Mouse (Mus musculus) CH12.LX (cell line): ENCODE results near the gene Prrg2. TPM values are rescaled to one million over a fixed set of nuclear protein-coding genes. Genes with fewer than 3 reads are reported as not detected.

Experiments used
- DNase-seq: peaks from one replicate; pipeline ENCODE4 v3.0.0-alpha.2; 2013; ENCODE audit errors: extremely low read depth
- H3K27ac ChIP-seq: 2 replicates; pipeline ENCODE4 v1.5.1; 2012; ENCODE audit warnings: low read depth, mild to moderate bottlenecking, control low read depth, moderate library complexity; ENCODE audit not compliant: insufficient read depth
- H3K27me3 ChIP-seq: replicated peaks from 2 replicates; pipeline ENCODE3; 2012; ENCODE audit warnings: inconsistent platforms
- H3K36me3 ChIP-seq, 2 experiments: replicated peaks in 1 of 2; 2 replicates each; pipeline versions ENCODE3 to v1.6.1; 2012; ENCODE audit warnings: inconsistent platforms in 1 of 2, low read length in 1 of 2, mild to moderate bottlenecking in 1 of 2, mixed read lengths in 1 of 2, moderate library complexity in 1 of 2; ENCODE audit not compliant: control insufficient read depth in 1 of 2, insufficient read depth in 1 of 2
- H3K4me1 ChIP-seq, 2 experiments: 2 replicates each; pipeline ENCODE4 v1.6.1; 2012; ENCODE audit warnings: inconsistent platforms in 1 of 2, moderate library complexity in 1 of 2; ENCODE audit not compliant: insufficient read depth in 2 of 2, control insufficient read depth in 1 of 2
- H3K4me2 ChIP-seq: 2 replicates; pipeline ENCODE4 v1.6.1; 2012; ENCODE audit warnings: low read depth, mild to moderate bottlenecking, control low read depth; ENCODE audit not compliant: poor library complexity, insufficient read depth, severe bottlenecking
- H3K4me3 ChIP-seq, 3 experiments: fragments of 150-350 bp in 1 of 3; sonication (generic) in 1 of 3; replicated peaks in 1 of 3; 2 replicates each; pipeline versions ENCODE3 to v1.5.1; 2011 to 2012; ENCODE audit warnings: low read depth in 2 of 3, low read length in 2 of 3, mild to moderate bottlenecking in 2 of 3, moderate library complexity in 2 of 3, control low read depth in 1 of 3, improper control_type of control experiment in 1 of 3, inconsistent platforms in 1 of 3, mixed read lengths in 1 of 3; ENCODE audit not compliant: poor library complexity in 1 of 3
- H3K79me2 ChIP-seq: replicated peaks from 2 replicates; pipeline ENCODE4 v1.6.1; 2012; ENCODE audit warnings: mild to moderate bottlenecking, moderate library complexity; ENCODE audit not compliant: control insufficient read depth, poor library complexity, insufficient read depth, severe bottlenecking; ENCODE audit errors: extremely low read depth
- H3K9ac ChIP-seq: 2 replicates; pipeline ENCODE4 v1.6.1; 2012; ENCODE audit warnings: low read depth, mild to moderate bottlenecking, control low read depth, moderate library complexity; ENCODE audit not compliant: insufficient read depth
- H3K9me3 ChIP-seq: replicated peaks from 2 replicates; pipeline ENCODE3; 2012; ENCODE audit warnings: low read length, inconsistent platforms, mixed read lengths
- BHLHE40 ChIP-seq: IDR thresholded peaks from 2 replicates; pipeline ENCODE4 v1.6.1; 2011; ENCODE audit warnings: mild to moderate bottlenecking, low read depth, low read length, improper control_type of control experiment
- CHD1 ChIP-seq: IDR thresholded peaks from 2 replicates; pipeline ENCODE4 v1.6.1; 2012; ENCODE audit warnings: low read depth, low read length, improper control_type of control experiment, inconsistent platforms
- CHD2 ChIP-seq: IDR thresholded peaks from 2 replicates; pipeline ENCODE4 v1.6.1; 2011; ENCODE audit warnings: low read length, improper control_type of control experiment
- E2F4 ChIP-seq: IDR thresholded peaks from 2 replicates; pipeline ENCODE4 v1.6.1; 2011; ENCODE audit warnings: low read depth, low read length, improper control_type of control experiment; ENCODE audit not compliant: insufficient replicate concordance
- EP300 ChIP-seq: IDR thresholded peaks from 2 replicates; pipeline ENCODE4 v1.6.1; 2011; ENCODE audit warnings: low read length, improper control_type of control experiment
- GABPA ChIP-seq: IDR thresholded peaks from 2 replicates; pipeline ENCODE4 v1.6.1; 2012; ENCODE audit warnings: low read depth, low read length, improper control_type of control experiment, inconsistent platforms; ENCODE audit not compliant: insufficient replicate concordance
- HCFC1 ChIP-seq: IDR thresholded peaks from 2 replicates; pipeline ENCODE4 v1.6.1; 2012; ENCODE audit warnings: low read depth, mild to moderate bottlenecking, inconsistent platforms, low read length, improper control_type of control experiment
- JUND ChIP-seq: conservative IDR thresholded peaks from 2 replicates; pipeline ENCODE4 v1.6.1; 2011; ENCODE audit warnings: low read depth, low read length, improper control_type of control experiment
- MAFK ChIP-seq: IDR thresholded peaks from 2 replicates; pipeline ENCODE4 v1.6.1; 2011; ENCODE audit warnings: low read length, improper control_type of control experiment; ENCODE audit not compliant: insufficient replicate concordance
- MAX ChIP-seq: IDR thresholded peaks from 2 replicates; pipeline ENCODE4 v1.6.1; 2011; ENCODE audit warnings: low read length, improper control_type of control experiment
- MXI1 ChIP-seq: IDR thresholded peaks from 2 replicates; pipeline ENCODE4 v1.6.1; 2011; ENCODE audit warnings: mild to moderate bottlenecking, low read depth, low read length, improper control_type of control experiment
- PAX5 ChIP-seq: IDR thresholded peaks from 2 replicates; pipeline ENCODE4 v1.6.1; 2012; ENCODE audit warnings: low read length, inconsistent platforms, mixed read lengths
- POLR2AphosphoS2 ChIP-seq: IDR thresholded peaks from 2 replicates; pipeline ENCODE4 v1.6.1; 2011; ENCODE audit warnings: low read depth, low read length, improper control_type of control experiment
- RAD21 ChIP-seq: IDR thresholded peaks from 2 replicates; pipeline ENCODE4 v1.6.1; 2011; ENCODE audit warnings: low read depth, mild to moderate bottlenecking, low read length, improper control_type of control experiment, moderate library complexity
- RCOR1 ChIP-seq: conservative IDR thresholded peaks from 2 replicates; pipeline ENCODE4 v1.6.1; 2012; ENCODE audit warnings: low read depth, mild to moderate bottlenecking, inconsistent platforms, low read length, improper control_type of control experiment
- SIN3A ChIP-seq: IDR thresholded peaks from 2 replicates; pipeline ENCODE4 v1.6.1; 2012; ENCODE audit warnings: low read length, improper control_type of control experiment, inconsistent platforms
- UBTF ChIP-seq: IDR thresholded peaks from 2 replicates; pipeline ENCODE4 v1.6.1; 2012; ENCODE audit warnings: low read depth, mild to moderate bottlenecking, inconsistent platforms, low read length, improper control_type of control experiment, moderate library complexity
- USF1 ChIP-seq: IDR thresholded peaks from 2 replicates; pipeline ENCODE4 v1.6.1; 2014; ENCODE audit warnings: low read depth, mild to moderate bottlenecking, inconsistent platforms, low read length, improper control_type of control experiment
- USF2 ChIP-seq: conservative IDR thresholded peaks from 2 replicates; pipeline ENCODE4 v1.6.1; 2011; ENCODE audit warnings: low read depth, low read length, improper control_type of control experiment
- ZC3H11A ChIP-seq: IDR thresholded peaks from 2 replicates; pipeline ENCODE4 v1.6.1; 2012; ENCODE audit warnings: low read depth, mild to moderate bottlenecking, inconsistent platforms, low read length, improper control_type of control experiment
- ZKSCAN1 ChIP-seq: IDR thresholded peaks from 2 replicates; pipeline ENCODE4 v1.6.1; 2012; ENCODE audit warnings: low read depth, inconsistent platforms, low read length, improper control_type of control experiment, borderline replicate concordance
- ZNF384 ChIP-seq: IDR thresholded peaks from 2 replicates; pipeline ENCODE4 v1.6.1; 2012; ENCODE audit warnings: low read depth, low read length, improper control_type of control experiment, inconsistent platforms
- dilution Hi-C: fragments of 300-500 bp; cut with MboI; formaldehyde crosslinking; loops from 2 replicates; pipeline ENCODE4 v1.14.3; 2020; ENCODE audit warnings: low sequenced_read_pairs; ENCODE audit not compliant: extremely low pct_unique_long_range_greater_than_20kb, extremely low pct_ligation_motif_present
- in situ Hi-C: fragments of 300-500 bp; cut with MboI; formaldehyde crosslinking; loops from 3 replicates; pipeline ENCODE4 v1.14.3; 2019; ENCODE audit warnings: low sequenced_read_pairs, low pct_ligation_motif_present, low pct_unique_long_range_greater_than_20kb, mixed read lengths
- polyA plus RNA-seq: library from polyadenylated mRNA; unstranded; fragments of >175 nt; gene quantifications from 2 replicates; pipeline ENCODE4 v1.2.1, GENCODE M21; 2012; ENCODE audit warnings: low read depth; ENCODE audit not compliant: insufficient read length
- total RNA-seq, 2 experiments: library from RNA; depleted of rRNA; stranded (reverse); fragments of 300-350 nt in 1 of 2; fragments of >200 nt in 1 of 2; gene quantifications; 2 replicates each; pipeline ENCODE4 v1.2.3; 2012 to 2014

The Prrg2 gene
- total and polyA plus RNA-seq, 3 experiments: 6.7 to 7.2 (median 7.1) TPM

DNA sequence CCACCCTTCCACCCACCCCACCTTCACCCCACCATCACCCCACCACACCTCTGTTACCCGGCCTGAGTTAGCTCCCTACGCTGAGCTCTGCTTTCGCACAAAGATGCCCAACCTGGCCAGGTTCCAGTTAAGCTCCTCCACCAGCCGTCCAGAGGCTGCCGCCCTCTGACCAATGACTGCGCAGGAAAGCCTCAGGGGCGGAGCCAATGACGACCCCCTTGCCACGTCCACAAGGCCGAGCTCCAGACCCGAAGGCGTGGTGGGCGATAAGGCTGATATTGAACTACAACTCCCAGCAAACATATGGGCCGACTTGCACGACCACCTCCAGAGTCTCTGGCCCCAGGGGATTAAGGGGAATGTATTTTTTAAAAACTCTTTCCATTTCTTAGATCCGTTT lies 29.6 kb upstream of the Prrg2 start, which contains the start of gene Rcn3:
Gene Rcn3 (minus strand): TSS at position 174 of the 400 bp plus-strand sequence.
- no peak within 1 kb of the TSS for H3K27ac ChIP-seq
- no peak for DNase-seq
- H3K9ac ChIP-seq: no peak within 1 kb of the TSS
- no peaks in the 10 kb centered on the region for H3K9me3 ChIP-seq
- H3K4me3 ChIP-seq: no peak within 1 kb of the TSS
- H3K36me3 ChIP-seq: no peaks in the 10 kb centered on the region
- H3K4me1 ChIP-seq: peaks cover 3 to 16% of the 10 kb centered on the region in 2 experiments
- dilution Hi-C loops (no loop called here), in situ Hi-C loops (no loop called here)
- H3K79me2 ChIP-seq: no peaks in the 10 kb centered on the region
- H3K27me3 ChIP-seq: no peaks in the 10 kb centered on the region
- TF ChIP-seq EP300 (no peak), BHLHE40 (no peak), E2F4 (no peak), USF1 (no peak), UBTF (no peak), MAFK (no peak), ZNF384 (no peak), POLR2AphosphoS2 (no peak), ZKSCAN1 (no peak), JUND (no peak), CHD2 (no peak), CHD1 (no peak), SIN3A (no peak), PAX5 (no peak), HCFC1 (no peak)
- no peak within 1 kb of the TSS for H3K4me2 ChIP-seq

DNA sequence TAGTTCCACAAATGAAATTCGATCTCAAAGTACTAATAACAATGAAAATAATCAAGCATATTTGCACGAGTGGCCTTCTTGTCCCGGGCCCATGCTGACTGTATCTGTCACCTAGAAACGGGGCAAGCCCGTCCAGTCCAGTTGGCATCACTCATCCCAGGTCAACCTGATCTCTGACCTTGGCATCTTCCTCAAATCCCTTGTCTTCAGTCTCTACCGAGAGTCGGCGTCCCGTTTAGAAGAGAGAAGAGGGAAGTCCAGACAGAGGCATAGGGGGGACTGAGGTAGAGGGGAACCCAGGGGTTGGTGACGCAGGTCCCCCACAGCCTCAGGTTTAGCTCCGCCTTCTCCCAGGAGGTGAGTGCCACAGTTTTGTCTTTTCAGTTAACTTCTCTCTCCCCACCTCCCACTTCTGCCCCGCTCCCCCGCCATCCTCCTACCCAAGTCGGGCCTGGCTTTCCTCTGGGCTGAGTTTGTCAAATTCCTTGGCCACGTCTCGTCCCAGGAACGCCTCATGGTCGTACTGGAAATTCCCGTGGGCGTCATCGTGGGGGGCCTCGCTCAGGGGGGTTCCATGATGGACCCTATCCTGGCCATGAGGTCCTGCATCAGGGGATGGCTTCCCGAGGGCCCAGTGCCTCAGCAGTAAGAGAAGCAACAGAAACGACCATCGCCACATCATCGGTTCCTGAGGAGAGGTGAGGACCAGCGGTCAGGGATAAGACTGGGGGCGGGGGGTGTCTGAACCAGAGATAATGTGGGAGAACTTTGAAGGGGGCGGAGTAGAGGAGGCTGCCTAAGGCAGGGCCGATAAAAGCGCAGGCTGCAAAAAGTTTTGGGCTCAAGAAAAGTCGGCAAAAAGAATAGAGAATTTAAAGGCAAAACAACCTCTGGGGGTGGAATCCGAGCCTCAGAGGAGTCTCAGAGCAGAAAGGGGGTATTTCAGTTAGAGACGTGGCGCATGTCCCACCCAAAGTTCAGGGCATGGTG lies 28.8 kb upstream of the Prrg2 start:
- in situ Hi-C loops (no loop called here), dilution Hi-C loops (no loop called here)
- no peak overlapping the region for H3K27ac ChIP-seq
- H3K79me2 ChIP-seq: no peaks in the 10 kb centered on the region
- no peak overlapping the region for H3K9ac ChIP-seq
- peaks cover 3 to 16% of the 10 kb centered on the region in 2 experiments for H3K4me1 ChIP-seq
- H3K36me3 ChIP-seq: no peaks in the 10 kb centered on the region
- H3K27me3 ChIP-seq: no peaks in the 10 kb centered on the region
- no peak for TF ChIP-seq MAX
- no peak for TF ChIP-seq GABPA
- TF ChIP-seq USF2: no peak
- no peak for TF ChIP-seq RAD21
- no peak for TF ChIP-seq JUND
- TF ChIP-seq ZC3H11A: no peak
- no peak for TF ChIP-seq MXI1
- TF ChIP-seq UBTF: no peak
- no peak for TF ChIP-seq USF1
- TF ChIP-seq RCOR1: no peak
- no peaks in the 10 kb centered on the region for H3K9me3 ChIP-seq
- H3K4me3 ChIP-seq: no peak overlapping the region
- no peak overlapping the region for H3K4me2 ChIP-seq
- DNase-seq: no peak
